Mouse (Mus musculus) cortical plate, adult 2 months (tissue): ENCODE data around the gene Gm29644. TPM values are rescaled to one million over a fixed set of nuclear protein-coding genes. Genes with fewer than 3 reads are reported as not detected.
"Not testable (repeated sequence)": the region's sequence is repeated elsewhere in the genome, so short reads cannot be mapped to it uniquely, and the experiment has no call there.

ENCODE experiments used
- H3K27ac ChIP-seq: fragments of 200-500 bp; 2 replicates; pipeline ENCODE4 v1.5.1; 2012; ENCODE audit warnings: low read length, control low read depth, inconsistent platforms; ENCODE audit not compliant: insufficient read depth
- H3K4me1 ChIP-seq: fragments of 200-500 bp; 2 replicates; pipeline ENCODE4 v1.6.1; 2011; ENCODE audit warnings: low read length; ENCODE audit not compliant: control insufficient read depth, insufficient read depth
- H3K4me3 ChIP-seq: fragments of 200-500 bp; 2 replicates; pipeline ENCODE4 v1.5.1; 2011; ENCODE audit warnings: mild to moderate bottlenecking, low read length, control low read depth; ENCODE audit not compliant: insufficient read depth
- polyA plus RNA-seq: library from polyadenylated mRNA; depleted of rRNA; stranded (reverse); fragments of >200 nt; gene quantifications from 2 replicates; pipeline ENCODE4 v1.2.3, GENCODE M21; 2012; rRNA removed

Gene Gm29644
- not detected in 2 replicates for polyA plus RNA-seq

- not testable (repeated sequence) for H3K4me3 ChIP-seq
Observed at GRCm38 (mm10) chrY:70303187-70303586, at the start of gene Gm29644, which contains the start of gene Gm29423. Gene Gm29644 (minus strand): TSS chrY:70303343. Gene Gm29423 (minus strand): TSS chrY:70303287.

GRCm38 (mm10) chrY:70273542-70273941 lies 29.6 kb downstream of the Gm29644 start, which contains the start of gene Gm21118:
Gene Gm21118 (minus strand): TSS chrY:70273642.
- H3K27ac ChIP-seq, H3K4me3 ChIP-seq, H3K4me1 ChIP-seq: not testable (repeated sequence)

More at GRCm38 (mm10) chrY:70303187-70303586, at the start of gene Gm29644, which contains the start of gene Gm29423:
- H3K27ac ChIP-seq, H3K4me1 ChIP-seq: not testable (repeated sequence)

Other genes with a start within 250 kb of the Gm29644 start
- not detected in 2 replicates for gene Gm21118, start 29.7 kb downstream of the Gm29644 start, polyA plus RNA-seq
- not detected in 2 replicates for gene Gm29423, start 56 bp downstream of the Gm29644 start, polyA plus RNA-seq
- gene Gm20888, start 138.5 kb upstream of the Gm29644 start, polyA plus RNA-seq: not detected in 2 replicates